Mouse (Mus musculus) neural tube, embryonic 11.5 days (tissue): Measurements from ENCODE around the gene Gid4. TPM values are rescaled to one million over a fixed set of nuclear protein-coding genes. Genes with fewer than 3 reads are reported as not detected.

ENCODE experiments used
- ATAC-seq: fragments of 200-750 bp; cut with Nextera tagmentation; 2 replicates; pipeline ENCODE4 v1.8.0; 2017; ENCODE audit warnings: moderate number of reproducible peaks, mild to moderate bottlenecking, moderate TSS enrichment, moderate library complexity; ENCODE audit not compliant: insufficient read depth, low FRiP score, low TSS enrichment
- DNase-seq: peaks from one replicate; pipeline ENCODE4 v3.0.0-alpha.2; 2015; ENCODE audit warnings: low spot score
- H3K27ac ChIP-seq: fragments of 300-500 bp; sonication (generic); 2 replicates; pipeline ENCODE4 v1.5.1; 2014; ENCODE audit warnings: low read depth, mild to moderate bottlenecking, low read length
- H3K27me3 ChIP-seq: fragments of 300-500 bp; sonication (generic); 2 replicates; pipeline ENCODE4 v1.6.1; 2014; ENCODE audit warnings: mild to moderate bottlenecking, low read length, mixed read lengths; ENCODE audit not compliant: control insufficient read depth, insufficient read depth
- H3K36me3 ChIP-seq: fragments of 300-500 bp; sonication (generic); 2 replicates; pipeline ENCODE4 v1.6.1; 2014; ENCODE audit warnings: mild to moderate bottlenecking, low read length, moderate library complexity, mixed read lengths; ENCODE audit not compliant: control insufficient read depth, insufficient read depth
- H3K4me1 ChIP-seq: fragments of 300-500 bp; sonication (generic); 2 replicates; pipeline ENCODE4 v1.6.1; 2014; ENCODE audit warnings: low read length, mixed read lengths; ENCODE audit not compliant: control insufficient read depth, insufficient read depth
- H3K4me2 ChIP-seq: fragments of 300-500 bp; sonication (generic); 2 replicates; pipeline ENCODE4 v1.6.1; 2014; ENCODE audit warnings: low read depth, mild to moderate bottlenecking, moderate library complexity
- H3K4me3 ChIP-seq: fragments of 300-500 bp; sonication (generic); 2 replicates; pipeline ENCODE4 v1.5.1; 2014; ENCODE audit warnings: low read depth, low read length
- H3K9ac ChIP-seq: fragments of 300-500 bp; sonication (generic); 2 replicates; pipeline ENCODE4 v1.6.1; 2014; ENCODE audit warnings: mild to moderate bottlenecking, low read length
- H3K9me3 ChIP-seq: fragments of 300-500 bp; sonication (generic); 2 replicates; pipeline ENCODE4 v1.6.1; 2016; ENCODE audit warnings: low read length; ENCODE audit not compliant: control insufficient read depth
- WGBS: fragments of 180-500 bp; shearing (Covaris S2); extraction: QIAGEN DNeasy Blood & Tissue Kit; methylation state at CpG from one replicate; pipeline ENCODE4 v1.1.7; 2014; 5-methylcytosine and 5-hydroxymethylcytosine counted together
- polyA plus RNA-seq: library from polyadenylated mRNA; unstranded; fragments of >200 nt; fragmentation: Nextera tagmentation; extraction: Ambion mirVana; gene quantifications from 2 replicates; pipeline ENCODE4 v1.2.1, GENCODE M21; 2014

Gid4 gene
- polyA plus RNA-seq, 1 experiment from 2014 or later = 29.9 TPM

DNA sequence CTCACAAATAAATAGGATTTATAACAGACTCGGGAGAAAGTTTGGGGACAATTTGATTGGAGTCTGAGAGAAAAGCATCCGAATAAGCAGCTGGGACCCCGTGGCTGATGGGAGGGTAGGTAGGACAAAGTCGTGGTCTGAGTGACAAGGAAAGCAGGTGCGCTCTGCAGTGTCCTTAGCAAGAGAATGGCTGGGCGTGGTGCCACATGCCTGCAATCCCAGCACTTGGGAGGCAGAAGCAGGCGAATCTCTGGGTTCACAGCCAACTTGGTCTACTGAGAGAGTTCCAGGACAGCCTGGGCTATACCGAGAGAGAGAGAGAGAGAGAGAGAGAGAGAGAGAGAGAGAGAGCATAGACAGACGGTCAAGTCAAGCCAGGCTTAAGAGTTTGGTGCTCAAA is 53.8 kb downstream of the Gid4 start:
- Histone ChIP-seq H3K9ac (no peak overlapping the region), H3K4me3 (no peak overlapping the region), H3K27me3 (no peaks in the 10 kb centered on the region), H3K27ac (no peak overlapping the region), H3K9me3 (no peaks in the 10 kb centered on the region), H3K4me2 (no peak overlapping the region), H3K4me1 (no peaks in the 10 kb centered on the region), H3K36me3 (peaks cover 15% of the 10 kb centered on the region)
- DNase-seq (no peak), ATAC-seq (no peak)
- 78% methylated on average over 9 of the region's 9 CpGs for WGBS

DNA sequence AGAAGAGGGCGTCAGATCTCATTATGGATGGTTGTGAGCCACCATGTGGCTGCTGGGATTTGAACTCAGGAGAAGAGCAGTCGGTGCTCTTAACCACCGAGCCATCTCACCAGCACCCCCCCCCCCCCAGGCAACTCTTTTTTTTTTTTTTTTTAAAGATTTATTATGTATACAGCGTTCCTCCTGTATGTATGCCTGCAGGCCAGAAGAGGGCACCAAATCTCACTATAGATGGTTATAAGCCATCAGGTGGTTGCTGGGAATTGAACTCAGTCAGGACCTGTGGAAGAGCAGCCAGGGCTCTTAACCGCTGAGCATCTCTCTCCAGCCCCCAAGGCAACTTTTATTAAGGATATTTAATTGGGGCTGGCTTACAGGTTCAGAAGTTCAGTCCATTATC is 57.6 kb downstream of the Gid4 start:
- H3K4me1 ChIP-seq = no peaks in the 10 kb centered on the region
- no peak overlapping the region for H3K9ac ChIP-seq
- no peaks in the 10 kb centered on the region for H3K27me3 ChIP-seq
- H3K27ac ChIP-seq = no peak overlapping the region
- H3K4me2 ChIP-seq = no peak overlapping the region
- ATAC-seq (no peak), DNase-seq (no peak)
- H3K4me3 ChIP-seq = no peak overlapping the region
- peaks cover 2% of the 10 kb centered on the region; the same call in 1 of the 2 replicates for H3K36me3 ChIP-seq
- no peaks in the 10 kb centered on the region for H3K9me3 ChIP-seq
- 86% methylated on average over 5 of the region's 5 CpGs for WGBS

DNA sequence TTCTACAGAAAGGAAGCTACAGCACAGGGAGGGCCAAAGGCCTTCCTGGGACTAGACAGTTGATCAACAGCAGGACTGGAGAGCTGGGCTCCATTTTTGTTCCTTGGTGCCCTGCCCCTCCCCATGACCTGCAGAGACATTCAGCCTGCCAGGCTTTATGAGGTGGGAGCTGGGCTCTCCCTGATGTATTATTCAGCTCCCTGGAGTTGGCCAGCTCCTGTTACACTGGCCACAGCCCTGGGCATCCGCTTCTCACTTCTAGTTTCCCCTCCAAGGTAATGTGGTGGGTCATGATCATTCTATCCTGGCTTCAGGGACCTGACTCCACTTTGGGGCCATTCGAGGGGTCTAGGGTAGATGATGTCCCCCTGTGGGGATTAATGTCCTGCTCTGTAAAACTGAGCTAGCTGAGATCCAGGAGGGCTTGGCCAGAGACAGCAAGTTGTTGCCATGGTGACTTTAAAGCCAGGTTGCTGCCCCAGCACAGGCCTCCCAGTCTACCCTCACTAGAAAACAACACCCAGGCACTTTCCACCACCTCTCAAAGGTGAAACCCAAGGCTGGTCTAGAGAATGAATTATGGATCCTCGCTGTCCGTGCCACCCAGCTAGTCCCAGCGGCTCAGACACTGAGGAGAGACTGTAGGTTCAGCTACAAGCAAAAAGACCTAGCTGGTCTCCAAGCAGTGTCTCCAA is 58.9 kb downstream of the Gid4 start:
- DNase-seq = no peak
- WGBS = 82% methylated on average over 5 of the region's 5 CpGs

DNA sequence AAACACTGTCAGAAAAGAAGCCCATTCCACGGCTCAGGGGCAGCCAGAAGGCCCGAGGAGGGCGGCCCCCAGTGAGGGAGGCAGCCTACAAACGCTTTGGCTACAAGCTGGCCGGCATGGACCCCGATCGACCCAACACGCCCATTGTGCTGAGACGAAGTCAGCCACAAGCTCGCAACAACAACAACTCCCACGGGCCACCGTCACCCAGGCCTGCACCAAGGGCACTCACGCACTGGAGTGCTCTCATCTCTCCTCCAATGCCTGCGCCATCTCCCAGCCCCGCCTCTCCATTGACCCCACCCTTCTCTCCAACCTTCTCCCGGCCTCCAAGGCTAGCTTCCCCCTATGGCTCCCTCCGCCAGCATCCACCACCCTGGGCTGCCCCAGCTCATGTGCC is 61.2 kb downstream of the Gid4 start:
- Histone ChIP-seq H3K27ac (no peak overlapping the region), H3K9ac (no peak overlapping the region), H3K9me3 (no peaks in the 10 kb centered on the region), H3K4me3 (no peak overlapping the region), H3K27me3 (no peaks in the 10 kb centered on the region), H3K4me1 (no peaks in the 10 kb centered on the region), H3K4me2 (no peak overlapping the region), H3K36me3 (no peaks in the 10 kb centered on the region)
- 36% methylated on average over 17 of the region's 17 CpGs for WGBS
- no peak for DNase-seq
- no peak for ATAC-seq

More for the DNA sequence above, 58.9 kb downstream of the Gid4 start:
- Histone ChIP-seq H3K9ac (no peak overlapping the region), H3K9me3 (no peaks in the 10 kb centered on the region), H3K4me2 (no peak overlapping the region), H3K27me3 (no peaks in the 10 kb centered on the region), H3K4me1 (no peaks in the 10 kb centered on the region), H3K27ac (no peak overlapping the region), H3K36me3 (no peaks in the 10 kb centered on the region), H3K4me3 (no peak overlapping the region)
- ATAC-seq = no peak

DNA sequence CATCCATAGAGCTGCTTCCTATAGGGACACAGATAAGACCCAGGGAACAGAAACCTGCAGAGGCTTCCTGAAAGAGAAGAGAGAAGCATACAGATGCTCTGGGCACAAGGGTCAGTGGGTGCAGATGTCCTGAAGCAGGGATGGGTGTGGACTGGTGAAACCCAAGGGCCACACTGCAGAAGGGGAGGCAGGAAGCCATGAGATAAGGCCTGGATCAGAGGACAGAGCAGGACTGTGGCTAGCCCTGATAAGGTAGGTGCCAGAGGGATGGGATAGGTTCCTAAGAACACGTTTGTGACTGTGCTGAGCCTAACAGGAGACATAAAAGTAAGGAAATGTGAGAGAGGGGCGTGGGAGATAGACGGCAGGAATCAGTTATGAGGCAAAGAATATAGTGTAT is 69.3 kb downstream of the Gid4 start:
- Histone ChIP-seq H3K36me3 (no peaks in the 10 kb centered on the region), H3K9ac (no peak overlapping the region), H3K9me3 (no peaks in the 10 kb centered on the region), H3K4me2 (no peak overlapping the region), H3K27ac (no peak overlapping the region), H3K27me3 (no peaks in the 10 kb centered on the region), H3K4me1 (no peaks in the 10 kb centered on the region), H3K4me3 (no peak overlapping the region)
- ATAC-seq (no peak), DNase-seq (no peak)
- 70% methylated on average over 3 of the region's 3 CpGs for WGBS

DNA sequence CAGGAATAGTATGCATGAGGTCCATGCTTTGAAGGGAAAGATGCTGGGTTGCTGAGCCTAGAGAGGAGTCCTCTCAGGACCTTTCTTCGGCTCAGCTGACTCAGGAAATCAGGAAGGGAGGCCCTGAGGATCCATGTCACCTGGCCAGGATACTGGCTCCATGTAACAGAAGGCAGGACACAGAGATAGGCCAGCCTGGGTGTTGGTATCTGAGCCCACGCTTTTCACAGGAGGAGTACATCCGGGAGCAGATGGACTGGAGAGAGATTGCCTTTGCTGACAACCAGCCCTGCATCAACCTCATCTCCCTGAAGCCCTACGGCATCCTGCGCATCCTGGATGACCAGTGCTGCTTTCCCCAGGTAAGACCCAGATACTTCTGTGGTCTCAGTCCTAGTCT is 75.8 kb downstream of the Gid4 start:
- Histone ChIP-seq H3K4me3 (no peak overlapping the region), H3K9ac (no peak overlapping the region), H3K27ac (no peak overlapping the region), H3K36me3 (no peaks in the 10 kb centered on the region), H3K9me3 (no peaks in the 10 kb centered on the region), H3K4me1 (no peaks in the 10 kb centered on the region), H3K4me2 (no peak overlapping the region), H3K27me3 (no peaks in the 10 kb centered on the region)
- 91% methylated on average over 5 of the region's 5 CpGs for whole genome bisulfite sequencing
- ATAC-seq (no peak), DNase-seq (no peak)

DNA sequence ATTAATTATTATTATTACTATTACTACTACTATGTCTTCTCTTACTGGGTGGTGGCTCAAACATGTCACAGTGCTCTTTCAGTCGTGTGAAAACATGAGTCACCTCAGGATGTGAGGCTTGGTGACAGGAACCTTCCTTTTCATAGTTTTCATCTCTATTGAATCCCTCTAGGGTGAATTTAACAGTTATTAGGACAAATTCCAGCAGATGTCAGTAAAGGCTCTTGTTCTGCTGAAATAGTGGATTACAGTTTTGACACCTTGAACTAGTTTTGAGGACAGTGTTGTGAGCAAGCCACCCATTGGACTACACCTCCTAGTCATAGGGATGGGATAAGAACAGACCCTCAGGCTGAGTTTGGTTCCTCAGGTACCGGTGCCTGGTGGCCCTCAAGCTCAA is 78.7 kb downstream of the Gid4 start:
- 74% methylated on average over 2 of the region's 2 CpGs for WGBS
- no peaks in the 10 kb centered on the region for H3K27me3 ChIP-seq
- no peak overlapping the region for H3K4me2 ChIP-seq
- no peaks in the 10 kb centered on the region for H3K9me3 ChIP-seq
- H3K36me3 ChIP-seq = no peaks in the 10 kb centered on the region
- ATAC-seq = no peak
- no peak overlapping the region for H3K27ac ChIP-seq
- H3K9ac ChIP-seq = no peak overlapping the region
- no peaks in the 10 kb centered on the region for H3K4me1 ChIP-seq
- DNase-seq = no peak
- H3K4me3 ChIP-seq = no peak overlapping the region

Other genes starting within 250 kb of the Gid4 start
- gene Srebf1, start 194.6 kb upstream of the Gid4 start, polyA plus RNA-seq = 53.3 and 54.7 TPM in 2 replicates
- 19.1 and 21.2 TPM in 2 replicates for gene Tom1l2, start 64.2 kb upstream of the Gid4 start, polyA plus RNA-seq
- gene Drc3, start 63.8 kb upstream of the Gid4 start, polyA plus RNA-seq = 0.69 and 1.4 TPM in 2 replicates
- gene Atpaf2, start 1.3 kb downstream of the Gid4 start, polyA plus RNA-seq = 44.4 and 47.3 TPM in 2 replicates
- gene Drg2, start 37.4 kb downstream of the Gid4 start, polyA plus RNA-seq = 126 and 132 TPM in 2 replicates
- gene Myo15, start 52.2 kb downstream of the Gid4 start, polyA plus RNA-seq = 0.09 and 0.27 TPM in 2 replicates
- gene Alkbh5, start 119.2 kb downstream of the Gid4 start, polyA plus RNA-seq = 29.7 and 31.5 TPM in 2 replicates